Mouse (Mus musculus) ovary, postnatal 10 days (tissue): Measurements from ENCODE around the gene Pias4.
A peak's percentile ranks its signal among the peaks of the same experiment; 100 is the strongest.
"Not testable (repeated sequence)": the region's sequence is repeated elsewhere in the genome, so short reads cannot be mapped to it uniquely, and the experiment has no call there.

Experiments used
- DNase-seq: peaks from one replicate; pipeline ENCODE4 v3.0.0; 2022; ENCODE audit warnings: low spot score

The Pias4 gene

GRCm38 (mm10) chr10:81167200-81168086, at the start of gene Pias4:
Gene Pias4, minus strand, starts transcription at chr10:81167923.
- peak; percentile 97 for DNase-seq

- DNase-seq, result not testable (repeated sequence)
Measured at GRCm38 (mm10) chr10:81217267-81217666, 49.5 kb upstream of the Pias4 start.

- DNase-seq, result no peak
Measured at GRCm38 (mm10) chr10:81216810-81217209, 49.1 kb upstream of the Pias4 start.

GRCm38 (mm10) chr10:81216260-81216659, 48.5 kb upstream of the Pias4 start:
- DNase-seq, result no peak

GRCm38 (mm10) chr10:81210154-81210553, 42.4 kb upstream of the Pias4 start:
- DNase-seq, result no peak

GRCm38 (mm10) chr10:81204137-81204536, 36.4 kb upstream of the Pias4 start:
- DNase-seq, result no peak

- DNase-seq, result no peak
Measured at GRCm38 (mm10) chr10:81202978-81203720, 35.4 kb upstream of the Pias4 start.

GRCm38 (mm10) chr10:81201807-81202758, 34.4 kb upstream of the Pias4 start, which contains the start of gene Nmrk2:
Gene Nmrk2, minus strand, starts transcription at chr10:81202051.
- no peak for DNase-seq

- no peak for DNase-seq
Measured at GRCm38 (mm10) chr10:81200605-81201287, 33.0 kb upstream of the Pias4 start.

GRCm38 (mm10) chr10:81200141-81200540, 32.4 kb upstream of the Pias4 start:
- no peak for DNase-seq

GRCm38 (mm10) chr10:81198990-81199389, 31.3 kb upstream of the Pias4 start:
- no peak for DNase-seq

- DNase-seq, result no peak
Measured at GRCm38 (mm10) chr10:81198230-81198629, 30.5 kb upstream of the Pias4 start.

GRCm38 (mm10) chr10:81197305-81197704, 29.6 kb upstream of the Pias4 start:
- no peak for DNase-seq

GRCm38 (mm10) chr10:81196470-81197065, 28.8 kb upstream of the Pias4 start:
- DNase-seq, result no peak

GRCm38 (mm10) chr10:81195300-81195699, 27.6 kb upstream of the Pias4 start:
- DNase-seq, result no peak

GRCm38 (mm10) chr10:81193991-81194774, 26.5 kb upstream of the Pias4 start:
- DNase-seq, result no peak

- DNase-seq, result no peak
Measured at GRCm38 (mm10) chr10:81192968-81193501, 25.3 kb upstream of the Pias4 start.

GRCm38 (mm10) chr10:81192270-81192967, 24.7 kb upstream of the Pias4 start:
- no peak for DNase-seq

GRCm38 (mm10) chr10:81191342-81191982, 23.7 kb upstream of the Pias4 start:
- no peak for DNase-seq
